Mouse (Mus musculus): ENCODE measurements around the gene Dhtkd1. TPM values are rescaled to one million over a fixed set of nuclear protein-coding genes. Genes with fewer than 3 reads are reported as not detected.

The Dhtkd1 gene
- polyA plus RNA-seq, 1 experiment, result 27.0 TPM

- Histone ChIP-seq H3K27me3 (replicated peaks; ENCODE audit: control insufficient read depth, insufficient read depth, low read length) (no peaks in the 10 kb centered on the region), H3K36me3 (ENCODE audit: control insufficient read depth, insufficient read depth, low read length) (no peaks in the 10 kb centered on the region), H3K4me3 (ENCODE audit: insufficient read depth, low read depth, low read length) (no peak overlapping the region), H3K27ac (ENCODE audit: insufficient read depth, low read depth, low read length) (no peak overlapping the region), H3K4me1 (ENCODE audit: control insufficient read depth, insufficient read depth, low read length) (no peaks in the 10 kb centered on the region)
- DNase-seq, result no peak
- TF ChIP-seq POLR2A (IDR thresholded peaks at IDR 0.05; ENCODE audit: low read depth, low read length) (no peak), CTCF (conservative IDR thresholded peaks at IDR 0.05; ENCODE audit: insufficient read depth, insufficient read length, low read depth, low read length) (no peak)
- 78% methylated on average over 16 of the region's 16 CpGs for WGBS
These were observed 31.2 kb downstream of the Dhtkd1 start for GRCm38 (mm10) chr2:5911282-5911965.

- peak; percentile 46 for DNase-seq
- TF ChIP-seq CTCF (conservative IDR thresholded peaks at IDR 0.05; ENCODE audit: insufficient read depth, insufficient read length, low read depth, low read length) (peak; percentile 44), POLR2A (IDR thresholded peaks at IDR 0.05; ENCODE audit: low read depth, low read length) (no peak)
- Histone ChIP-seq H3K4me1 (ENCODE audit: control insufficient read depth, insufficient read depth, low read length) (no peaks in the 10 kb centered on the region), H3K27ac (ENCODE audit: insufficient read depth, low read depth, low read length) (no peak overlapping the region), H3K36me3 (ENCODE audit: control insufficient read depth, insufficient read depth, low read length) (peaks cover 2% of the 10 kb centered on the region; the same call in 1 of the 2 replicates), H3K4me3 (ENCODE audit: insufficient read depth, low read depth, low read length) (no peak overlapping the region), H3K27me3 (replicated peaks; ENCODE audit: control insufficient read depth, insufficient read depth, low read length) (no peaks in the 10 kb centered on the region)
- 63% methylated on average over 3 of the region's 3 CpGs for WGBS
These were observed 36.0 kb downstream of the Dhtkd1 start for GRCm38 (mm10) chr2:5906625-5907024.

DNA sequence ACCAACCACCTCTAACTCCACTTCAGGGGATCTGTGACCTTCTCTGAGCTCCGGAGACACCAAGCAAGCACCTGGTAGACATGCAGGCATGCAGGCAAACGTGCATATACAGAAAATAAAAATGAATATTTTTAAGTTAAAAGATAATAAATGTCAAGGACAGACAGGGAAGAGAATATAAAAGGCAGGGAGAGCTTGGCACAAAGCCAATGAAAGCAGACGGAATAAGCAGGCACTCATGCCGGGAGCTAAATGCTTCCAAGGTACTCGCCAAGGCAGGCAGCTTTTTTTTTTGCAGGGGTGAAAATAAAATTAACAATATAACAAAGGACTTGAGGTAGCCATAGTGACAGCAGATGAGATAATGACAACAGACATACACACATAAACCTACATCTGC is 36.5 kb downstream of the Dhtkd1 start:
- H3K4me1 ChIP-seq (ENCODE audit: control insufficient read depth, insufficient read depth, low read length), result no peaks in the 10 kb centered on the region
- no peaks in the 10 kb centered on the region for H3K27me3 ChIP-seq (replicated peaks; ENCODE audit: control insufficient read depth, insufficient read depth, low read length)
- no peak for TF ChIP-seq CTCF (conservative IDR thresholded peaks at IDR 0.05; ENCODE audit: insufficient read depth, insufficient read length, low read depth, low read length)
- no peak for TF ChIP-seq POLR2A (IDR thresholded peaks at IDR 0.05; ENCODE audit: low read depth, low read length)
- peak; percentile 37 for DNase-seq
- H3K36me3 ChIP-seq (ENCODE audit: control insufficient read depth, insufficient read depth, low read length), result peaks cover 2% of the 10 kb centered on the region; the same call in 1 of the 2 replicates
- WGBS, result 27% methylated on average over 5 of the region's 5 CpGs
- no peak overlapping the region for H3K4me3 ChIP-seq (ENCODE audit: insufficient read depth, low read depth, low read length)
- H3K27ac ChIP-seq (ENCODE audit: insufficient read depth, low read depth, low read length), result no peak overlapping the region

GRCm38 (mm10) chr2:5900145-5900544 is 42.4 kb downstream of the Dhtkd1 start:
- H3K4me3 ChIP-seq (ENCODE audit: insufficient read depth, low read depth, low read length), result no peak overlapping the region
- DNase-seq, result peak; percentile 14
- no peaks in the 10 kb centered on the region for H3K27me3 ChIP-seq (replicated peaks; ENCODE audit: control insufficient read depth, insufficient read depth, low read length)
- TF ChIP-seq POLR2A (IDR thresholded peaks at IDR 0.05; ENCODE audit: low read depth, low read length), result no peak
- TF ChIP-seq CTCF (conservative IDR thresholded peaks at IDR 0.05; ENCODE audit: insufficient read depth, insufficient read length, low read depth, low read length), result peak; percentile 60
- no peak overlapping the region for H3K27ac ChIP-seq (ENCODE audit: insufficient read depth, low read depth, low read length)
- peaks cover 2% of the 10 kb centered on the region for H3K36me3 ChIP-seq (ENCODE audit: control insufficient read depth, insufficient read depth, low read length)
- WGBS, result 73% methylated on average over 5 of the region's 5 CpGs
- H3K4me1 ChIP-seq (ENCODE audit: control insufficient read depth, insufficient read depth, low read length), result no peaks in the 10 kb centered on the region; the same call in 1 of the 2 replicates

DNA sequence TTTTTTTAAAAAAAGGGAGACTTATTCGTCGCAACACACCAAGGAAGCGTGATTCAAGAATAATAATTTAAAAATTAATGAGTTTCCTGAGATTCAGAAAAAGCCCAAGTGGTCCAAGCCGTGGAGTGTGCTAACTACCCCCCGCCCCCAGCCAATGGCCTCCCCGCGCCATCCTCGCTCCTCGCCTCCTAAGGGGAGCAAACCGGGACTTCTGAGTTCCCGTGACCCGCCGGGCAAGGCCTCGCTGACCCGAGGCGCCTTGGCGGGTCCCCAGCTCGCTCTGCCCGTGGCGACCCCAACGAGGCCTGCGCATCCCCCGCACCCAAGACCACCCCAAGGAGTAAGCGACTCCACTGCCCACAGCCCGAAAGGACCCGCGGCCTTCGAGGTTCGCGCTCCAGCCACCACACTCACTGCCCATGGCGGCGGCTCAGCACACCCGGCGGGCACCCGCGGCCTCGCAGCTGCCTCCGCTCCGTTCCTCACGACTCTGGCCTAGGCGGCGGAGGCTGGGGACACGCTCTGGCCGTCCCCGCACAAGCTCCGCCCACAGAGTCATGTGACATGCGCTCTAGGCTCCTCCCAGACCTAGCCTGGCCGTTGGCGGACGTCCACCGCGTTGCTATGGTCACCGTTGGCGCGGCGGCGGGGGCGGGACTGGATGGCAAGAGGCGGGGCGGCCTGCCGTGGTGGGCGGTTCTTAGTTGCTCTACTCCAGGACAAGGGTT is 47.6 kb downstream of the Dhtkd1 start, which contains the start of gene Sec61a2:
TSS of gene Sec61a2 (minus strand) at position 590 of the 728 bp plus-strand sequence.
- TF ChIP-seq CTCF (conservative IDR thresholded peaks at IDR 0.05; ENCODE audit: insufficient read depth, insufficient read length, low read depth, low read length), result no peak
- peak; percentile 94 for TF ChIP-seq POLR2A (IDR thresholded peaks at IDR 0.05; ENCODE audit: low read depth, low read length)
- H3K4me3 ChIP-seq (ENCODE audit: insufficient read depth, low read depth, low read length), result peak within 1 kb of the TSS; percentile 73
- H3K4me1 ChIP-seq (ENCODE audit: control insufficient read depth, insufficient read depth, low read length), result peaks cover 5% of the 10 kb centered on the region; the same call in 1 of the 2 replicates
- no peaks in the 10 kb centered on the region for H3K27me3 ChIP-seq (replicated peaks; ENCODE audit: control insufficient read depth, insufficient read depth, low read length)
- peak; percentile 99 for DNase-seq
- under 1% methylated on average over 62 of the region's 62 CpGs for WGBS
- H3K27ac ChIP-seq (ENCODE audit: insufficient read depth, low read depth, low read length), result peak within 1 kb of the TSS; percentile 82
- H3K36me3 ChIP-seq (ENCODE audit: control insufficient read depth, insufficient read depth, low read length), result no peaks in the 10 kb centered on the region; the same call in 1 of the 2 replicates

DNA sequence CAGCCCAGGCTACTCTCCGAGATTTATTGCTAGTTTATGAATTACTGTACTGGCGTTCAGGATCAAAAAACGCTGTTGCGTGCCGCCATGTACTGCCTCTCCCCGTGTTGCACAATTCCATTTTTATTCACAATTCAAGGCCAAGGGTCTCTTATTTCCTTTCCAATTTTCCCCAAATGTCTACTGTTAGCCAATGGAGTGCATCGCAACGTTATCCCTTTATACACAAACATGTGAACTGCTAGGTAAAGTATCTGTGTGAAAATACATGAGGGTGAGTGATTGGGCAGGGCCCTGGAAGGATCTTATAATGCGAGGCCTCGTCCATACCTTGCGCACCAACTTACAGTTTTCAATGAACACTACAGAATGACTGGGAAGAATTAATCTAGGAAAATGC is 48.3 kb downstream of the Dhtkd1 start:
- no peak overlapping the region for H3K27ac ChIP-seq (ENCODE audit: insufficient read depth, low read depth, low read length)
- no peaks in the 10 kb centered on the region; the same call in 1 of the 2 replicates for H3K36me3 ChIP-seq (ENCODE audit: control insufficient read depth, insufficient read depth, low read length)
- peak overlapping the region; percentile 44 for H3K4me3 ChIP-seq (ENCODE audit: insufficient read depth, low read depth, low read length)
- no peaks in the 10 kb centered on the region for H3K27me3 ChIP-seq (replicated peaks; ENCODE audit: control insufficient read depth, insufficient read depth, low read length)
- peaks cover 5% of the 10 kb centered on the region; the same call in 1 of the 2 replicates for H3K4me1 ChIP-seq (ENCODE audit: control insufficient read depth, insufficient read depth, low read length)
- TF ChIP-seq POLR2A (IDR thresholded peaks at IDR 0.05; ENCODE audit: low read depth, low read length), result no peak
- TF ChIP-seq CTCF (conservative IDR thresholded peaks at IDR 0.05; ENCODE audit: insufficient read depth, insufficient read length, low read depth, low read length), result no peak
- WGBS, result 27% methylated on average over 11 of the region's 11 CpGs
- peak; percentile 9 for DNase-seq

DNA sequence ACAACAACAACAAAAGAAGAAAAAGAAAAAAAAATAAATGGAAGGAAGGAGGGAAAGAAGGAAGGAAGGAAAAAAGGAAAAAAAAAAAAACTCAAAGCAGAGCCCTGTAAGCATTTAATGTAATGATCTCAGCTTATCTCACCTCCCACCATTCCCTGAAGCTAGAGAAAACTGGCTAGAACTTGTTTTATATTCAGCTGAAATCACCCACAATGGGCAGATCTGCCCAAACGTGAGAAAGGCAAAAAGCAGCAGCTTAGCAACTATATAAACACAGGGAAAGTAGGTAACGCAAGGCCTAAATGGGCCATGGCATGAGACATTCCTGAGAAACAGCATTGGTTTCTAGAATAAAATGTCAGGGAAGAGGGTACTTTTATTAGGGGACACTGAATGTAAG is 53.2 kb downstream of the Dhtkd1 start:
- Histone ChIP-seq H3K4me3 (ENCODE audit: insufficient read depth, low read depth, low read length) (no peak overlapping the region), H3K4me1 (ENCODE audit: control insufficient read depth, insufficient read depth, low read length) (peaks cover 4% of the 10 kb centered on the region; the same call in 1 of the 2 replicates), H3K36me3 (ENCODE audit: control insufficient read depth, insufficient read depth, low read length) (peaks cover 9% of the 10 kb centered on the region), H3K27ac (ENCODE audit: insufficient read depth, low read depth, low read length) (no peak overlapping the region), H3K27me3 (replicated peaks; ENCODE audit: control insufficient read depth, insufficient read depth, low read length) (no peaks in the 10 kb centered on the region)
- no peak for DNase-seq
- TF ChIP-seq CTCF (conservative IDR thresholded peaks at IDR 0.05; ENCODE audit: insufficient read depth, insufficient read length, low read depth, low read length), result no peak
- TF ChIP-seq POLR2A (IDR thresholded peaks at IDR 0.05; ENCODE audit: low read depth, low read length), result no peak
- 58% methylated on average over 2 of the region's 2 CpGs for WGBS

All from kidney, adult 2 months (tissue).